Mouse (Mus musculus): ENCODE results near the gene Aif1l.
"Not testable (repeated sequence)": the region's sequence is repeated elsewhere in the genome, so short reads cannot be mapped to it uniquely, and the experiment has no call there.

The Aif1l gene

DNA sequence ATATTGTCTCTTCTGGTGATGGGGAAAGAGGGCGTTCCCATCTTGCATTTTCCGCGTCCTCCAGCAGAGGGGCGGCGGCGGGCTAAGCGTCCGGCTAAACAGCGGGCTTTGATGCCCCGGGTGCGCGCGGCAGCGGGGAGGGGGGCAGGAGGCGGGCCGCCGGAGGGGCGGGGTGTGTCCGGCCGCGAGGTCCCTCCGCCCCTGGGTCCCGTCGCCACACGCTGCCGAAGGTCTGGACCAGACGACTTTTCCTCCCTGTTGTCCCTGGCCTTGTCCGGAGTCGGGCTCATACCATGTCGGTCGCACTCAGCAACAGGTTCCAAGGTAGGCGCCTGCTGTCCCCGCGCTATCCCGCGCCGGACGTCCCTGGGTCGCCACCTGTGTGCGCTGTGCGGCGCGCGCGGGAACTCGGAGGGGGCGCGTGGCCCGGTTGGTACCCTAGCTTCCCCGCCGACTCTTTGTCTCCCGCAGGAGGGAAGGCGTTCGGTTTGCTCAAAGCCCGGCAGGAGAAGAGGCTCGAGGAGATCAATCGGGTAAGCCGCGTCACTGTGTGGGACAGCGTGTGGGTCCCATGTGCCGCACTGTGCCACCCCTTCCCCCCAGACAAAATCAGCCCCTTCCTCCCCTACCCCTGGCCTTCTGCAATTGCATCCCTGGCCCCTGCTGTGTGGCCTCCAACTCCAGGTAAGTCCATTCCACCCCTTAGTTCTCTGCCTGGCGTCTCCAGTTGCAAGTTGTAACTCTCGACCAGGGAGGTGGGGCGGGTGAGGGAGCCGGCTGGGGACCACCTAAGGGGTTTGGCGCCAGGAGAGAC is at the start of gene Aif1l:
Gene Aif1l, plus strand, starts transcription at position 82 of the 814 bp plus-strand sequence.
- peak; percentile 31 to 45 for DNase-seq

DNA sequence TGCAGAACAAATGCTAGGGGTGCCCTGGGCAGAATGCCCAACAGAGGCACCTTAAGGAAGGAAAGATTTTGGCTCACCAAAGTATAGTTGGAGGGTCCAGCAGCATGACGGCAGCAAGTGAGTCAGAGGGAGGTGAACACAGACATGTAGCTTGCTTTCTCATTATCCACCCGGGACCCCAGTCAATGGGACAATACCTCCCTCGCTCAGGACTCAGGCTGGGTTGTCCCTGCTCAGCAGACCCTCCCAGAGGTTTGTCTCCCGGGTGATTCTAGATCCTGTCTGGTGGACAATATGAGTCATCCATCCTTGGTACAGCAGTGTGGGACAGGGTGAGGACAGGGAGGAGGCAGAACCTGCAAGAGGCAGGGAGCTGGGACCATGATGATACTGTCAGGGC is 49.0 kb upstream of the Aif1l start:
- DNase-seq, result no peak

DNA sequence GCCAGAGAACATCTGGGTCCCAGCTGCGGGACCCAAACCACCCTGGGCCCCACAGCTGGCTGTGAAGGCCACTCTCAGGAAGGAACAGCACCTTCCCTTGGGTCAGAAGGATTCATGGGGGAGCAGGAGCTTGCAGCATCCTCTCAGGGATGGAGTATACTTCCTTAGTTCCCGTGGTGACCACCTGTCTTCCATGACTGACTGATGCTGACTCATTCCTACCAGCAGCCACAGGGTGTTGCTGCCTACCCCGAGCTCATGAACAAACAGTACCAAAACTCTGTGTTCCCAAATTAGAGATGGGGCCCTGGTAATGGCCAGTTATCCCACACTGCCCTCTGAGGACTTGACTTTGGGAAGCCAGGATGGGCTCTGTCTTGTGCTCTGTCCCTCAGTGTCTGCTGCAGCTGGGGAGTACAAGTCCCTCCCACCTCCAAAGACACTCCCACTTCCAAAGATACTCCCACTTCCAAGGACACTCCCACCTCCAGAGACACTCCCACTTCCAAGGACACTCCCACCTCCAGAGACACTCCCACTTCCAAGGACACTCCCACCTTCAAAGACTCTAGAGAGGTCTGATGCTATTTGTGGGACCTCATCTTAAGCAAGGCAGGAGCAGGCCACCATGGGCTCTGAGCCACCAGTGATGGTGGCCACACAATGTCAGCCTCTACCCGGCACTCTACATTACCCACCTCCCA is 48.1 kb upstream of the Aif1l start:
- no peak for DNase-seq

DNA sequence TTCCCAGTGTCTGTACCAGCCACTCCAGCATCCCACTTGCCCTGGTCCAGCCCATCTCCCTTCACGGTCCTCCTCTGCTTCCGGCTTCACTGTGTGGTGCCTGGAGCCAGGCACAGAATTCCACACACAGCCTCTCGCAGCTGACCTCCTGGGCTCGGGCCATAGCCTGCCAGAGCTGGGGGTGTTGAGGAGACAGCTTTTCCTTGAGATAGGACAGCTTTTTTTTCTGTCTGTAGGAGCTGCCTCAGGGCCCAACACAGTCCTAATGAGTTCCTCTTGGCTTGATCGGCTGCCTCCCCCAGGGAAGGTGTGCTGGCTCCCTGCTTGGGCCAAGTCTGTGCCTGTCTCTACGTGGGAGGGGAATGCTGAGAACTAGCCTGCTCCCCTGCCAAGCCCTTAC is 45.9 kb upstream of the Aif1l start:
- DNase-seq, result no peak

DNA sequence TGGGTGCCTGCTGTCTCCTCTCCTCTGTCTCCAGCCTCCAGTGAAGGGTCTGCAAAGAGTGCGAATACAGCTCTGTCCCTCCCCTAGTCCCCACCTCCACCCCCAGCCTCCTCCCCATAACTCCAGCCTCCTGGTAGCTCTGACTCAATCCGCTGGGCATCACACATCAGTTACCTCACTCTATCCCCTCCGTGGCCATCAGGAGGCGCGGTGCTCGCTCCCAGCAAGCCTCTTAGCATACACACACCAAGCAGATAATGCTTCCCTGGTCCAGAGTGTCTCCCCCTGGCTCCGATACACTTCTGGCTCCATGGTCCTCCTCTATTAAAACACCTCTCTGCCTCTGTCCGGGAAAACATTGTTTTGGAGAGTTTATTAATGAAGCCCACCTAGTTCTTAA is 45.3 kb upstream of the Aif1l start:
- DNase-seq, result no peak

DNA sequence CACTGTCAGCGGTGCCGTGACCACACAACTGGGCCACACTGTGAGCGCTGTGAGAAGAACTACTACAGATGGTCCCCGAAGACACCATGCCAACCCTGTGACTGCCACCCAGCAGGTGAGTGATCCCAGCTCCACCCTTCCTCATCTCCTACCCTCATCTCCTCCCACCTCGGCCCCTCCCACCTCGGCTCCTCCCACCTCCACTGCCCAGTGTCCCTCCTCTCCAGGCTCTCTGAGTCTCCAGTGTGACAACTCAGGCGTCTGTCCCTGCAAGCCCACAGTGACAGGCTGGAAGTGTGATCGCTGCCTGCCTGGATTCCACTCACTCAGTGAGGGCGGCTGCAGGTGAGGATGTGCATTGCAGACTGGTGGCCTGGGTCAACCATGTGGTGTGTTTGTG is 44.3 kb upstream of the Aif1l start:
- DNase-seq, result no peak

DNA sequence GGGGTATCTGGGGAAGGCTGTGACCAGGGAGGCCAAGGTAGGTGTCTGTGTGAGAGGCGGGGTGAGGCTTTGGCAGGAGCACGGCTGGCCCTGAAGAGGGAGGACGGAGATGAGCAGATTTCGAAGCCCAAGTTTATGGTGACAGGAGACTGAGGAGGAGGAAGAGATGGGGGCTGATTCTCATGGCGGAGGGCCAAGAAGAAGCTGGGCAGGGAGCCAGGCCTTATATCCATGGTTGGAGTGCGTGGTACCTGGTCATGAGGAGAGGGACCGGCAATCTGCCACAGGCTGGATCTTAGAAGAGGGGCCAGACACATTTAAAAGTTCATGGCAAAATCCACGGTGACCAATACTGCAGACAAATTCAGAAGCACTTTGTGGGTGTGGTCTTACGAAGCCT is 43.5 kb upstream of the Aif1l start:
- no peak for DNase-seq

DNA sequence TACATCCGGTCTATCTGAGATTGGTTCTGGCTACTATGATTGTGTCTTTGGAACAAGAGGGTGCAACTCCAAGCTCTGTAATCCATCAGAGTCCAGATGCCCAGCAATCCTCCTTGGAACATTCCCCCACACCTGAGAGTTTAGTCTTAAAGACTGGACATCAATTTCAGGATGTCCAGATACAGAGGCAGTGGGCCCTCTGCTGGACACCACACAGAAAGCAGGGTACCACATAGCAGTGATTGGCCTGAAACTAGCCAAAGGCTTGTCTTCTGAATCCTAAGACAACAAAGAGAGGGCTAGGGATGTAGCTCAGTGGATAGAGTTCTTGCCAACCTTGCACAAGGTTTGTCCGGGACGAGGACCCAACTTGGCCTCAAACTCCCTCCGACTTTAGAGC is 37.4 kb upstream of the Aif1l start:
- DNase-seq, result no peak

DNA sequence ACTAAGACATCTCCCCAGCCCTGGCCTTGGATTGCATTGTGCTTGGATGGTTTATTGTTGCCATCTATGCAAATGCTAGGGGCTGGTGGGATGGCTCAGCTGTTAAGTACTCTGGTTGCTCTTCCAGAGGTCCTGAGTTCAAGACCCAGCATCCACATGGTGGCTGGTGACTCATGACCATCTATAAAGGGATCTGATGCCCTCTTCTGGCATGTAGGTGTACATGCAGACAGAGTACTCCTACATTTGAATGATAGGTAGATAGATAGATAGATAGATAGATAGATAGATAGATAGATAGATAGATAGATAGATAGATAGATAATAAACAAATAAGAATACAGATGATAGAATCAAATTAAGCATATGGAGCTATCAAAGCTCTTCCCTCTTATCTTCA is 35.7 kb upstream of the Aif1l start:
- DNase-seq, result not testable (repeated sequence)

DNA sequence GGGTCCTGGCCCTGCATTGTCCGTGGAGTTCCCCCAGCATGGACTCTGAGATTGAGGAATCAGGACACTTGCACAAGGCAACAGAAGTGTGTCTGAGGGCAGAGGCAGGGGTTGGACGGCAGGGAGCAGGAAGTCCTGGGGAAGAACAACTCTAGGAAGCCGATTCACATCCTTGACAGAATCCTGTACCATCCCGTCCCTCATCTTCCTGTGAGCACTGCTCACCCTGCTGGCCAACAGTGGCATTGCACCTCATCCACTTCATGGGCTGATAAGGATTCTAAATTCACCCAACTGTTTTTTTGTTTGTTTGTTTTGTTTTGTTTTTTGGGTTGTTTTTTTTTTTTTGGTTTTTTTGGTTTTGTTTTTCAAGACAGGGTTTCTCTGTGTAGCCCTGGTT is 34.8 kb upstream of the Aif1l start:
- peak; percentile 62 to 69 for DNase-seq

DNA sequence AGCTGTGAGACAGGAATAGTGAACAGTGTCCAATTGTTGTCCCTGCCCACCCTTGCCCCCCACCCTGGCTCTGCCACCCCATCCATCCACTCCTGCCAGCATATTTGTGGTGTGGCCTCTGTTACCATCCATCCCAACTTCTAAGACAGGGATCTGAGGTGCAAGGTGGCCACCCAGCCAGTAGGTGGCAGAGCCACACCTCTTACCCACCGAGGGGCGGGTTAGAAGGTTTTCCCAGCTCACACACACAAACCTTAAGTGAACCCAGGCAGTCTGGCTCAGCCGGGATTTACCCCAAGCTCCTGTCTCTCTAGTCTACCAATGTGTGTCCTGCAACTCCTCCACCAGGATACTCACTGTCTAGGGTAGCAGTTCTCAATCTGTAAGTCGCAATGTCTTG is 32.3 kb upstream of the Aif1l start:
- peak; percentile 47 to 54 for DNase-seq

DNA sequence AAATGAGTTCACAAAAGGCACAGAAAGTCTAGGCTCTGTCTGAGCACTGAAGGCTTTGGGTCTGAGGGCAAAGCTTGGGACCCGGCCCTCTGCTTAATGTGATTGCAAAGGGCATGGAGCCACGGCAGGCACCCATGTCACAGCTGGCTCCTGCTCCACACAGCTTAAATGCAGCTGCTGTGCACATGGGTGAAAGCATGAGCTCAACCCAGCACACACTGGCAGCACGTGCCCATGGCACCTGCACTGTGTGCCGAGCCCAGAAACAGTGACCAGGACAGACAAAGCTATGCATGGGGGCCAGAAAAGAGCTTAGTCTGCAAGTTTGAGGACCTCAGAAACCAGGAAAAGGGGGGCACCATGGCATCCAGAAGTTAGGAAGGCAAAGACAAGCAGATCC is 26.3 kb upstream of the Aif1l start:
- no peak for DNase-seq

DNA sequence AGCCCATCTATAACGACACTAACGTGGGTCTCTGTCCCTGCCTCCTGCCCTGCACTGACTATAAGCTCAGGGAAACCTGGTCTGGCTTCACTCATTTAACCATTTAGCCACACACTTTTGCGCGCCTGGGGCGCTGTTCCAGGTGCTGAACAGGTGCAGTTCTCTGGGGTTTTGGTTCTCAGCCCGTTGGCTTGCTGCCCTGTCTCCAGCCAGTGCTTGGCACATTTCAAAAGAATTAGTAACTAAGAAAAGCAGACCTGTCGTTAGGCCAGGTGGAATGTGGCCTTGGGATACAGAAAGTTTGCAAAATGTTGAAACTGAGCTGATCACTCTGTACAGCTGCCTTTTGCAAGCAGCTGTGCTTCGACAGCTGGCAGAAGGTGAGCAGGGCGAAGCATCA is 25.1 kb upstream of the Aif1l start:
- DNase-seq, result no peak

DNA sequence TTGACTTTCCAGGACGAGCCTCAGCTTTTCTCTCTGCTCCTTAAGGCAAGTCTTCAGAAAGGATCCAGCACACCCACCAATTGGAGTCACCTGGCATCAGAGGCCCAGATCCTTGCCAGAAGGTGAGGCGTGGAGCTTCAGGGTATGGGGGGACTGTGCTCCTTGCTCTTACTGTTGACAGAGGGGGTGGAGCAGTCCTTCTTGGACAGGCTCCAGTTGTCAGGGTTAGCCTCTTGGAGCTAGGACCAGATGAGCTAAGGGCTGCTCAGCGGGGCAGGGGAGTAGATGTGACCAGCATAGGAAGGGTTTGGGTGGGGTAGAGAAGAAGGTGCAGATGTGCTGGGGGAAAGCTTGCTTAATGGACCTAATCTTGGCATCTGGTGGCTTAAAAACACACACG is 24.0 kb upstream of the Aif1l start:
- no peak for DNase-seq

DNA sequence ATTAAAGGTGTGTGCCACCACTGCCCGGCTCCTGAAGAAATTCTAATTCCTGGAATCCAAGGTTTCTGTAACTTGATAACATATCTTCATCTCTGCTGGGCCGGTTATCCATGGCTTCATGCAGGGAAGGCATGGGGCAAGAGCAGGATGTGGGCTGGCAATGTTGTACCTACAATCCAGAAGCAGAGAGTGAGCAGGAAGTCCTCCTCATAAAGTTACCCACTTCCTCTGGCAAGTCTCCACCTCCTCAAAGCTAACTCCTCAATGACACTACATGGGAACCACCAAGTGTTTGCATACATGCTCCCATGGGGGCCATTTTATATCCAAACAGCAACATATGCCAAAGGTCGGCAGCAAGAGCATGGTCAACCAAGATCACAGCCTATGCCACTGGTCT is 20.3 kb upstream of the Aif1l start:
- peak; percentile 16 to 33 for DNase-seq

DNA sequence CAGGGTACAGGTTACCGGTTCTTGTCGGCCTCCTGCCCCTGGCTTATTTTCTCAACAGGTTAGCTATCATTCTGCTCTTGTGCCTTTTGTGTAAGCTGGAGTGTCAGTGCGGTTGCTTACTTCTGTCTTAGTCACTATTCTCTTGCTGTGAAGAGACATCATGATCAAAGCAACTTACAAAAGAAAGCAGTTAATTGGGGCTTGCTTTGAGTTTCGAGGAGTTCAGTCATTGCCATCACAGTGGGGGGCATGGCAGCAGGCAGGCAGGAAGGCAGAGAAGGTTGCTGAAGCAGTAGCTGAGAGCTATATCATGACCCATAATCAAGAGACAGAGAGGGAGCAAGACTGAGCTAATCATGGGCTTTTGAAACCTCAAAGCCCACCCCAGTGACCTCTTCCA is 15.4 kb upstream of the Aif1l start:
- DNase-seq, result no peak

DNA sequence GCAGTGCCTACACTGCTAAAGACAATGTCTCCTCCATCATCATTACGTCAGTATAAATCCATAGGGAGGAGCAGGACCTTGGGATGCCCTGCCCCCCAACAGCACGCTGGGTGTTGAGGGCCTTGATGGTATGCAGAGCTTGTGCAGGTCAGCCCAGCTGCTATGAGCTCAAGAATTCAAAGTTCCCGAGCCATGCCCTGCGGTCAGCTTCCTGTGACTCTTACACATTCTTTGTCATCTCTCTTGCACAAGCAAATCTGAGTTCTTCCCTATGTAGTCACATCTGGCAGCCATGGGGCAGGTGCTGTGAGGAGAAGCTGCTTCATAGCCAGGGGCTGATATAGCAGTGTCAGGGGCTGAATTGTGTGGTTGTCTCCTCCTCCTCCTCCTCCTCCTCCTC is 14.9 kb upstream of the Aif1l start:
- DNase-seq, result no peak

DNA sequence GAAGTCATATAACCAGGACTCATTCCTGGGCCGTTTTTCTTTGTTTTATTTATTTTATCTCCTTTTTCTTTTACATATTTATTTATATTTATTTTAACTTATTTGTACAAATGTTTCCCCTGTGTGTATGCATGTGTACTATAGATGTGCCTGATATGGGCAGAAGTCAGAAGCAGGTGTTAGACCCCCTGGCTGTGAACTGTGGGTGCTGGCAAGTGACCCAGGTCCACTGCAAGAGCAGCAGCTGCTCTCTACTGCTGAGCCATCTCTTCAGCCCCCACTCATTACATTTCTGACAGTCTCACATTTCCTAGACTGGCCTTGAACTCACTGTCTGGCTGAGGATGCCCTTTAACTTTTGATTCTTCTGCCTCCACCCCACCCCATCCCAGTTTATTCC is 11.6 kb upstream of the Aif1l start:
- no peak for DNase-seq

DNA sequence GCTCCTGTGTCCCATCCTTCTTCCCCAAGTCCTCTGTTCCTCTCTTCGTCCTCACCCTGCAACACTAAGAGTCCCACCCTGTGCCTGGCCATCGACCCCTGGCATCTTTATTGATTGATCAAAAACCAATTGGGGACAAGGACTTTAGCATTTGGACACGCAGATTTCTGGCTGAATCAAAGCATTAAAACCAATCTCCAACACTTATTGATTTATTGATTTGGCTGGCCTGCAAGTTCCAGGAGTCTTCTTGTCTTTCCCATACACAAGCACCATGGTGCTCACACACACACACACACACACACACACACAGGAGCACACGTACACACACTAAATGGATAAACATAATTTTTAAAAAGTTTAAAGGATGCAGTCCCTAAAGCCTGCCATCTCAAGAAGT is 6.9 kb upstream of the Aif1l start:
- no peak for DNase-seq

DNA sequence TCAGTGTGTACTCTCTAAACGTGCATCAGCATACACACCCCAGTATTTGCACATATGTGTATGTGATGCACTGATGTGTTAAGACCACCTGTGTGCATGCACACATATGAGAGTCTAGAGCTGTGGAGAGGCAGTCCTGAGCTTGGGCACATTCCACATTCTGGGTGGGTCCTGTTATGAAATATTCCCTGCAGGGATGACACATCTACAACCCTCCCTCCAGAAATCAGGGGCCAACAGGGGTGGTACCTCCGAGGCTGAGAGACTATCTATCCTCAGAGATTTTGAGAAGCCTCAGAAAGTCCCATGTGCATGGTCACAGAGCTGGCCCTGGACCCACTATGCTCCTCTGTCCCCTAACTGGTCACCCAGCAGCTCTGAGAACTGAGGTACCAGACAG is 4.4 kb upstream of the Aif1l start:
- DNase-seq, result no peak

DNA sequence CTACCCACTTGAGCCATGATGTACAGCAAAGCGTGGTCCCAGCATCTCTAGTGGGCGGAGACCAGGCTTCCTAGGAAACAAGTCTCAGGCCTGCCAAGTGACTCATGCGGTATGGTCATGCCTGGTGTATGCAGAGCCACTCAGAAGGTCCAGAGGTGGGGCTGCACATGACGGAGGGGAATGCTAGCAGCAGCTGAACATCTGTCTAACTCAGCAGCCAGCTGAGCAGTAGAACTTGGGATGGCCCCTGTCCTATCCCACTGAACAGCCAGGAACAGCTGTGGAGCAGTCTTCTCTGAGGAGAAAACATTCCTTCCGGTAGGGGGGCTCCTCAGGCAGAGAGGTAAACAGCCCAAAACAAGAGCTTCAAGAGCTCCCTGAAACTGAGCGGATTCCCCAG is 1.5 kb upstream of the Aif1l start:
- no peak for DNase-seq

DNA sequence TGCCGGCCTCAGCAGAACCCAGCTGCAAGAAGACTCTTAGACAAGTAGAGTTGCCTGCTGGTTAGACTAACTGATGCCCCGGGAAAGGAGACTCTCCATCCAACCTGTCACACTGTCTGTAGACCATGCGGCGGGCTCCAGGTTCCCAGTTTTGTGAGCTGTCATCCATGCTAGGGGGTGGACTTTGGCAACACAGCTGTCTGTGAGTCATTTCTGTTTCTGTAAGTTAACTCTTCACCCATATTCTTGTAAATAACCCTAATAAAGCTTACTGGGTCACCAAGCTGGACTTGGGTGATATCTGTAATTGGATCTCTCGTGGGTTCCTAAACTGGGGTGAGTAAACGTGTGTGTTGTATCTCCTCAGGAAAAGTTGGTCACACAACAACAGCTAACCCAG is 1.1 kb upstream of the Aif1l start:
- DNase-seq, result no peak

DNA sequence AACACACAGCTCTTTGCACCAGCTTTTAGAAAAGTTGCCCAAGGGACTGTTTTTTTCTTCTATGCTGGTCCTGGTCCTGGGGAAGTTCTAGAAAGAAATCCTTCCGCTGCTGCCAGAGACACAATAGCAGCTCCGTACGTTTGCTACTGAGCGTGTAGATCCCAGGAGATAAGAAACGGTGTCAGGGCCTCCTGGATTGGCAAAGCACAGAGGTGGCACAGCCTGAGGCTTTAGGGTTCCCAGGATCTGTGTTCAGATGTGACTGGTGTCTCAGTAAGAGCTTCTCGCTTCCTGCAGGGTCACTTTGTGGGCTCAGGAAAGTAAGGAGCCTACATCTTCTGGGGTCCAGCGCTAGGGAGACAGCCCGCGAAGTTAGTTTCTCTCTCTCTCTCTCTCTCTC is 1.0 kb downstream of the Aif1l start:
- no peak for DNase-seq

DNA sequence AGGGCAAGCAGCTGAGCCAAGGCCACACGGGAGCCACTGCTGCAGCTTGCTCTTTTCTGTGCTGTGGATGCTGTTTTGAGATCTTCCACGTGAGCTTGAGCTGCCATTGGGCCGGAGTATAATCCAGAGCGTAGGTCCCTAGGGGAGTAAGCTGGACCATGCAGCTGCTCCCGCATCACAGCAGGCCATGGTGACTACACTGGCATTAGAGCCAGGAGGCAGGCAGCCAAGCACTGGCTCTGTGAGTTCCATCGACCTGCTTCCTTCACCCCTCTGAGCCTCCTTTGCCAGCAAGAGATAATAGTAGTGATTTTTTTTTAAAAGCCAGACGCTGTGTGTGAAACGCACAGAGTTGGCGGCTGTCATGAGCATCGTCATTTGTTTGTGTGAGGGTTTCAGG is 2.3 kb downstream of the Aif1l start:
- no peak for DNase-seq

DNA sequence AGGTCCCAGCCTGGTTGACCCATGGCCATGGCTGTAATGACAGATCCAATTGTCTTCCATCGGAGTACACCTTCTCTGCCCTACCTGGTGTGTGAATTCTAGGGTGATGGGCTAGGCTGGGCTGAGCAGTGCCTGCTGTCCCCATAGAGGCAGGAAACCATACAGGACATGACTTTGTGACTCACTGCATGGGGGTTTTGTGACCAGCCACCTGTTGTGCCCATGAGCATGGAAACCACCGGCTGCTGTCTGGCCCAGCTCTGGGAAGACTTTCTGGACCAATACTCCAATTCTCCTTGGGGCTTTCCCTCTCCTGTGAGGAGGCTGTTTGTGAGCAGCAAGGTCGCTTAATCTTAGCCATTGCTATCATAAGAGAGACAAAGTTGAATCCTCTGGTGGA is 2.8 kb downstream of the Aif1l start:
- no peak for DNase-seq

Data from thymus, postnatal 36 days (tissue).